Mouse (Mus musculus): ENCODE measurements around the gene Mtif2. TPM values are rescaled to one million over a fixed set of nuclear protein-coding genes. Genes with fewer than 3 reads are reported as not detected.

Gene Mtif2
- total and polyA plus RNA-seq, 2 experiments from 2014 or later, result 17.9 to 36.5 TPM

GRCm38 (mm10) chr11:29560990-29561389, 34.8 kb downstream of the Mtif2 start:
- 90% methylated on average over 3 of the region's 3 CpGs for WGBS
- ATAC-seq, result no peak

GRCm38 (mm10) chr11:29563406-29563805, 37.2 kb downstream of the Mtif2 start:
- 93% methylated on average over 2 of the region's 2 CpGs for WGBS
- no peak overlapping the region for H3K4me3 ChIP-seq (ENCODE audit: low read length)
- DNase-seq (ENCODE audit: low spot score) (no peak), ATAC-seq (no peak)
- no peak overlapping the region for H3K4me2 ChIP-seq (ENCODE audit: low read depth, low read length)
- H3K9ac ChIP-seq (replicated peaks; ENCODE audit: low read length), result no peak overlapping the region
- no peaks in the 10 kb centered on the region for H3K36me3 ChIP-seq (ENCODE audit: insufficient read depth, low read length)
- H3K4me1 ChIP-seq (ENCODE audit: insufficient read depth, low read length), result no peaks in the 10 kb centered on the region
- no peaks in the 10 kb centered on the region for H3K9me3 ChIP-seq (ENCODE audit: low read length)
- TF ChIP-seq CTCF (IDR thresholded peaks at IDR 0.05; ENCODE audit: low read depth), result no peak
- no peak overlapping the region for H3K27ac ChIP-seq
- H3K27me3 ChIP-seq (ENCODE audit: insufficient read depth, low read length), result no peaks in the 10 kb centered on the region

More at GRCm38 (mm10) chr11:29560990-29561389, 34.8 kb downstream of the Mtif2 start:
- no peak for TF ChIP-seq CTCF (IDR thresholded peaks at IDR 0.05; ENCODE audit: low read depth)
- no peak overlapping the region for H3K27ac ChIP-seq
- no peak overlapping the region for H3K4me3 ChIP-seq (ENCODE audit: low read length)
- no peaks in the 10 kb centered on the region for H3K9me3 ChIP-seq (ENCODE audit: low read length)
- H3K27me3 ChIP-seq (ENCODE audit: insufficient read depth, low read length), result no peaks in the 10 kb centered on the region
- H3K4me2 ChIP-seq (ENCODE audit: low read depth, low read length), result no peak overlapping the region
- no peaks in the 10 kb centered on the region for H3K36me3 ChIP-seq (ENCODE audit: insufficient read depth, low read length)
- no peaks in the 10 kb centered on the region for H3K4me1 ChIP-seq (ENCODE audit: insufficient read depth, low read length)
- no peak overlapping the region for H3K9ac ChIP-seq (replicated peaks; ENCODE audit: low read length)
- DNase-seq (ENCODE audit: low spot score), result no peak

- Histone ChIP-seq H3K27me3 (ENCODE audit: insufficient read depth, low read length) (no peaks in the 10 kb centered on the region), H3K9me3 (ENCODE audit: low read length) (no peaks in the 10 kb centered on the region), H3K4me3 (ENCODE audit: low read length) (no peak overlapping the region), H3K4me1 (ENCODE audit: insufficient read depth, low read length) (no peaks in the 10 kb centered on the region), H3K27ac (no peak overlapping the region), H3K9ac (replicated peaks; ENCODE audit: low read length) (no peak overlapping the region), H3K36me3 (ENCODE audit: insufficient read depth, low read length) (no peaks in the 10 kb centered on the region), H3K4me2 (ENCODE audit: low read depth, low read length) (no peak overlapping the region)
- DNase-seq (ENCODE audit: low spot score) (no peak), ATAC-seq (no peak)
- no peak for TF ChIP-seq CTCF (IDR thresholded peaks at IDR 0.05; ENCODE audit: low read depth)
- 83% methylated on average over 3 of the region's 3 CpGs for WGBS
Measured at GRCm38 (mm10) chr11:29571536-29571935, 45.3 kb downstream of the Mtif2 start.

GRCm38 (mm10) chr11:29572656-29573055, 46.4 kb downstream of the Mtif2 start:
- Histone ChIP-seq H3K27ac (no peak overlapping the region), H3K4me3 (ENCODE audit: low read length) (no peak overlapping the region), H3K9me3 (ENCODE audit: low read length) (no peaks in the 10 kb centered on the region), H3K9ac (replicated peaks; ENCODE audit: low read length) (no peak overlapping the region), H3K27me3 (ENCODE audit: insufficient read depth, low read length) (no peaks in the 10 kb centered on the region), H3K4me1 (ENCODE audit: insufficient read depth, low read length) (no peaks in the 10 kb centered on the region), H3K36me3 (ENCODE audit: insufficient read depth, low read length) (no peaks in the 10 kb centered on the region), H3K4me2 (ENCODE audit: low read depth, low read length) (no peak overlapping the region)
- TF ChIP-seq CTCF (IDR thresholded peaks at IDR 0.05; ENCODE audit: low read depth), result no peak
- WGBS, result 75% methylated on average over 2 of the region's 2 CpGs
- no peak for DNase-seq (ENCODE audit: low spot score)
- ATAC-seq, result no peak

GRCm38 (mm10) chr11:29579610-29580009, 53.4 kb downstream of the Mtif2 start:
- Histone ChIP-seq H3K36me3 (ENCODE audit: insufficient read depth, low read length) (no peaks in the 10 kb centered on the region), H3K4me2 (ENCODE audit: low read depth, low read length) (no peak overlapping the region), H3K4me1 (ENCODE audit: insufficient read depth, low read length) (no peaks in the 10 kb centered on the region), H3K27me3 (ENCODE audit: insufficient read depth, low read length) (no peaks in the 10 kb centered on the region), H3K9ac (replicated peaks; ENCODE audit: low read length) (no peak overlapping the region), H3K9me3 (ENCODE audit: low read length) (no peaks in the 10 kb centered on the region), H3K4me3 (ENCODE audit: low read length) (no peak overlapping the region), H3K27ac (no peak overlapping the region)
- ATAC-seq (no peak), DNase-seq (ENCODE audit: low spot score) (no peak)
- peak; percentile 49 for TF ChIP-seq CTCF (IDR thresholded peaks at IDR 0.05; ENCODE audit: low read depth)

Other genes starting within 250 kb of the Mtif2 start
- gene Ccdc88a, start 152.8 kb upstream of the Mtif2 start, total RNA-seq (2014; rRNA removed), result 59.0 and 63.2 TPM in 2 replicates
- gene Ccdc88a, start 152.8 kb upstream of the Mtif2 start, polyA plus RNA-seq (2015; fragmentation: Nextera tagmentation; extraction: Ambion mirVana), result 82.6 and 86.3 TPM in 2 replicates
- 2.0 and 3.8 TPM in 2 replicates for gene Prorsd1, start 11.4 kb upstream of the Mtif2 start, total RNA-seq (2014; rRNA removed)
- gene Prorsd1, start 11.4 kb upstream of the Mtif2 start, polyA plus RNA-seq (2015; fragmentation: Nextera tagmentation; extraction: Ambion mirVana), result 10.0 and 10.8 TPM in 2 replicates
- not detected in 2 replicates for gene Clhc1, start 21.5 kb downstream of the Mtif2 start, total RNA-seq (2014; rRNA removed)
- 0.16 TPM in 1 of 2 replicates, not detected in the other for gene Clhc1, start 21.5 kb downstream of the Mtif2 start, polyA plus RNA-seq (2015; fragmentation: Nextera tagmentation; extraction: Ambion mirVana)
- 355 and 376 TPM in 2 replicates for gene Rps27a, start 21.7 kb downstream of the Mtif2 start, total RNA-seq (2014; rRNA removed)
- gene Rps27a, start 21.7 kb downstream of the Mtif2 start, polyA plus RNA-seq (2015; fragmentation: Nextera tagmentation; extraction: Ambion mirVana), result 617 and 630 TPM in 2 replicates
- 243 and 263 TPM in 2 replicates for gene Rtn4, start 166.5 kb downstream of the Mtif2 start, total RNA-seq (2014; rRNA removed)
- 130 and 135 TPM in 2 replicates for gene Rtn4, start 166.5 kb downstream of the Mtif2 start, polyA plus RNA-seq (2015; fragmentation: Nextera tagmentation; extraction: Ambion mirVana)